Mouse (Mus musculus): Measurements from ENCODE around the gene Supt4a. TPM values are rescaled to one million over a fixed set of nuclear protein-coding genes. Genes with fewer than 3 reads are reported as not detected.
A peak's percentile ranks its signal among the peaks of the same experiment; 100 is the strongest.

The Supt4a gene
- polyA plus RNA-seq (2014; fragmentation: Nextera tagmentation; extraction: Ambion mirVana) = 146 and 151 TPM in 2 replicates

DNA sequence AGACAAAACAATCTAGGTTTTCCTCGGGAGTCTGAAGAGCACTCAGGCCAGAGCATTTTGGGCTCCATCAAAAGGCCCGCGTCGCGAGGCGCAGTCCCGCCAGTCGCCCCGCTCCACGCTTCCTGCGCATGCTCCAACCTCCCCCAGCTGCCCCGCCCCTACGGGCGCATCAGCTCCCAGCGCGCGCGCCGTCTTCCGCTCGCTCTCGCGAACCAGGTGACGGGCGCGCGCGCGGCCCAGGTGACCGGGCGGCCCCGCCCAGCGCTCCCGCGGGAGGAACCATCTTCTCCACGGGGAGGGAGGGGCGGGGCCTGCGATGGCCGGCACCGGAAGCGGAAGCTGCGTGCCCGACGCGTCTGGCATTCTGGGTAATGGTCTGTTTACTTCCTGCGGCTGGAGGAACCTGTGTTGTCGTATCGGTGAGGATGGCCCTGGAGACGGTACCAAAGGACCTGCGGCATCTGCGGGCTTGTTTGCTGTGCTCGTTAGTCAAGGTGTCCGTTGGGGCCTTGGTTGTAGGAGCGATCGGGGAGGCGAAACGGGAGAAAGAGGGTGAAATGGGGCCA, at the start of gene Supt4a:
Gene Supt4a, plus strand, starts transcription at position 378 of the 566 bp plus-strand sequence.
- no peaks in the 10 kb centered on the region for H3K9me3 ChIP-seq (ENCODE audit: control insufficient read depth, low read length)
- peak within 1 kb of the TSS; percentile 94 for H3K4me3 ChIP-seq (ENCODE audit: low read depth, low read length)
- peak within 1 kb of the TSS; percentile 86 for H3K9ac ChIP-seq (ENCODE audit: low read length)
- peaks cover 29% of the 10 kb centered on the region for H3K36me3 ChIP-seq (ENCODE audit: control insufficient read depth, insufficient read depth, low read length)
- no peaks in the 10 kb centered on the region for H3K27me3 ChIP-seq (replicated peaks; ENCODE audit: control insufficient read depth, insufficient read depth, low read length)
- under 1% methylated on average over 57 of the region's 57 CpGs for WGBS
- ATAC-seq (replicated peaks; ENCODE audit: low FRiP score, low TSS enrichment, low read depth) (peak; percentile 93), DNase-seq (ENCODE audit: low spot score) (peak; percentile 97)
- H3K4me1 ChIP-seq (replicated peaks; ENCODE audit: control insufficient read depth, insufficient read depth, low read length) = peaks cover 9% of the 10 kb centered on the region
- peak within 1 kb of the TSS; percentile 87 for H3K27ac ChIP-seq (ENCODE audit: low read depth)
- H3K4me2 ChIP-seq (ENCODE audit: low read length) = peak within 1 kb of the TSS; percentile 92

GRCm38 (mm10) chr11:87688478-87689203, 48.7 kb upstream of the Supt4a start:
- Histone ChIP-seq H3K27me3 (replicated peaks; ENCODE audit: control insufficient read depth, insufficient read depth, low read length) (no peaks in the 10 kb centered on the region), H3K4me2 (ENCODE audit: low read length) (peak overlapping the region; percentile 3; the same call in 1 of the 2 replicates), H3K4me3 (ENCODE audit: low read depth, low read length) (no peak overlapping the region), H3K9me3 (ENCODE audit: control insufficient read depth, low read length) (no peaks in the 10 kb centered on the region), H3K9ac (ENCODE audit: low read length) (no peak overlapping the region), H3K36me3 (ENCODE audit: control insufficient read depth, insufficient read depth, low read length) (no peaks in the 10 kb centered on the region), H3K4me1 (replicated peaks; ENCODE audit: control insufficient read depth, insufficient read depth, low read length) (peaks cover 18% of the 10 kb centered on the region), H3K27ac (ENCODE audit: low read depth) (peak overlapping the region; percentile 11)
- DNase-seq (ENCODE audit: low spot score) = no peak
- ATAC-seq (replicated peaks; ENCODE audit: low FRiP score, low TSS enrichment, low read depth) = no peak
- 67% methylated on average over 11 of the region's 11 CpGs for WGBS

DNA sequence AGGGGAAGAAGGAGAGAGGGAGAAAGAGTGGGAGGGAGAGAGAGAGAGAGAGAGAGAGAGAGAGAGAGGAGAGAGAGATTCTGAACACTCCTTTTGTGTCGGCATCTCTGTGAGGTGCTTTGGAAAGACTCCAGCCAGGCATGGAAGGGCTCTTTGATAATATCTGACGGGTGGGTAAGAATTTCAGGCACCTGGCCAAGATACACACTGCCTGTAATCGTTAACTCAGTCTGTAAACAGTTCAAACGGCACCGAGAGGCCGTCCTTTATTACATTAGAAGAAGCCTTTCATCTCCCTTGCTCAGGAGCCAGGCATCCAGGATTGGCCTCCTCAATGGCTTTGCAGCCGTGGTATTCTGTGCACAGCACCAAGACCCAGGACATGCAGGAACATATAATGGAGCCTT, 47.9 kb upstream of the Supt4a start:
- Histone ChIP-seq H3K4me2 (ENCODE audit: low read length) (peak overlapping the region; percentile 3), H3K4me1 (replicated peaks; ENCODE audit: control insufficient read depth, insufficient read depth, low read length) (peaks cover 18% of the 10 kb centered on the region), H3K36me3 (ENCODE audit: control insufficient read depth, insufficient read depth, low read length) (no peaks in the 10 kb centered on the region), H3K9ac (ENCODE audit: low read length) (no peak overlapping the region), H3K27ac (ENCODE audit: low read depth) (peak overlapping the region; percentile 11), H3K27me3 (replicated peaks; ENCODE audit: control insufficient read depth, insufficient read depth, low read length) (no peaks in the 10 kb centered on the region), H3K4me3 (ENCODE audit: low read depth, low read length) (no peak overlapping the region), H3K9me3 (ENCODE audit: control insufficient read depth, low read length) (no peaks in the 10 kb centered on the region)
- DNase-seq (ENCODE audit: low spot score) = peak; percentile 74
- peak; percentile 81 for ATAC-seq (replicated peaks; ENCODE audit: low FRiP score, low TSS enrichment, low read depth)
- 1% methylated on average over 7 of the region's 7 CpGs for WGBS

DNA sequence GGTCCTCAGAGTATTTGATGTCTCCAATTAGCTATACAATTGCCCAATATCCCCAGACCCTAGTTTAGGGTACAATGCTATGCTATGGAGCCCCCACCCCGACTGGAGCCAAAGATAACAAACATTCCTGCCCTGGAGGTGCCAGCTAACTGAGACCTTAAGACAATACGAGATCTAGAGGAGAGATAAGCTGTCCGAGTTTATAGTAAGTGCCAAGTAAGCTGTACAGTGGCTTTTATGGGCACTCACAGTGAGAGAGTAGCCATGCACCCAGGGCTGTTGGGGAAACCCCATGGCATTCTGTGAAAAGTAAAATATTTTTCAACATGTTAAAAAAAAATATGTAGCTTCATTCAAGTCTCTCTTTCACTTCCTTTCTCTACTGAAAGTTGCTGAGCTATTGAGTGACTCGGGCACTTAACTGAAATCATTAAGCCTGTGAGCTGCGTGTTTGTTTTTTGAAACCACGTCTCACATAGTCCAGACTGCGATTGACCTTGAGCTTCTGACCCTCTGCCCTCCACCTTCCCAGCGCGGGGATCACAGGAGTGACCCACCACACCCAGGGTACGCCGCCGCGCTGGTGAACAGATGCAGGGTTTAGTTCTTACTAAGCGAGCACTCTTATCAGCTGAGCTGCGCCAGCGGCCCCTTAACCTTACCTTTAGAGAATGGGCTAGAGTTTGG, 47.2 kb upstream of the Supt4a start:
- Histone ChIP-seq H3K36me3 (ENCODE audit: control insufficient read depth, insufficient read depth, low read length) (no peaks in the 10 kb centered on the region), H3K9ac (ENCODE audit: low read length) (no peak overlapping the region), H3K9me3 (ENCODE audit: control insufficient read depth, low read length) (no peaks in the 10 kb centered on the region), H3K4me3 (ENCODE audit: low read depth, low read length) (no peak overlapping the region), H3K27me3 (replicated peaks; ENCODE audit: control insufficient read depth, insufficient read depth, low read length) (no peaks in the 10 kb centered on the region), H3K27ac (ENCODE audit: low read depth) (peak overlapping the region; percentile 11), H3K4me1 (replicated peaks; ENCODE audit: control insufficient read depth, insufficient read depth, low read length) (peaks cover 18% of the 10 kb centered on the region), H3K4me2 (ENCODE audit: low read length) (peak overlapping the region; percentile 3)
- 47% methylated on average over 16 of the region's 16 CpGs for WGBS
- ATAC-seq (replicated peaks; ENCODE audit: low FRiP score, low TSS enrichment, low read depth) (peak; percentile 3; the same call in 1 of the 2 replicates), DNase-seq (ENCODE audit: low spot score) (no peak)

- WGBS = 50% methylated on average over 14 of the region's 14 CpGs
- Histone ChIP-seq H3K9ac (ENCODE audit: low read length) (no peak overlapping the region), H3K9me3 (ENCODE audit: control insufficient read depth, low read length) (no peaks in the 10 kb centered on the region), H3K27ac (ENCODE audit: low read depth) (0 out of 2 replicates have a peak overlapping the region, but pooled peaks have one; percentile 1), H3K4me1 (replicated peaks; ENCODE audit: control insufficient read depth, insufficient read depth, low read length) (no peaks in the 10 kb centered on the region), H3K4me3 (ENCODE audit: low read depth, low read length) (no peak overlapping the region), H3K36me3 (ENCODE audit: control insufficient read depth, insufficient read depth, low read length) (no peaks in the 10 kb centered on the region), H3K4me2 (ENCODE audit: low read length) (no peak overlapping the region), H3K27me3 (replicated peaks; ENCODE audit: control insufficient read depth, insufficient read depth, low read length) (no peaks in the 10 kb centered on the region)
- DNase-seq (ENCODE audit: low spot score) (no peak), ATAC-seq (replicated peaks; ENCODE audit: low FRiP score, low TSS enrichment, low read depth) (peak; percentile 93)
Measured at GRCm38 (mm10) chr11:87697131-87697682, 40.1 kb upstream of the Supt4a start.

- H3K36me3 ChIP-seq (ENCODE audit: control insufficient read depth, insufficient read depth, low read length) = no peaks in the 10 kb centered on the region
- no peak overlapping the region for H3K27ac ChIP-seq (ENCODE audit: low read depth)
- no peak for ATAC-seq (replicated peaks; ENCODE audit: low FRiP score, low TSS enrichment, low read depth)
- no peak overlapping the region for H3K4me3 ChIP-seq (ENCODE audit: low read depth, low read length)
- H3K4me2 ChIP-seq (ENCODE audit: low read length) = no peak overlapping the region
- WGBS = 81% methylated on average over 4 of the region's 4 CpGs
- no peaks in the 10 kb centered on the region for H3K4me1 ChIP-seq (replicated peaks; ENCODE audit: control insufficient read depth, insufficient read depth, low read length)
- no peaks in the 10 kb centered on the region for H3K9me3 ChIP-seq (ENCODE audit: control insufficient read depth, low read length)
- DNase-seq (ENCODE audit: low spot score) = no peak
- no peaks in the 10 kb centered on the region for H3K27me3 ChIP-seq (replicated peaks; ENCODE audit: control insufficient read depth, insufficient read depth, low read length)
- no peak overlapping the region for H3K9ac ChIP-seq (ENCODE audit: low read length)
Measured at GRCm38 (mm10) chr11:87698126-87698525, 39.2 kb upstream of the Supt4a start.

DNA sequence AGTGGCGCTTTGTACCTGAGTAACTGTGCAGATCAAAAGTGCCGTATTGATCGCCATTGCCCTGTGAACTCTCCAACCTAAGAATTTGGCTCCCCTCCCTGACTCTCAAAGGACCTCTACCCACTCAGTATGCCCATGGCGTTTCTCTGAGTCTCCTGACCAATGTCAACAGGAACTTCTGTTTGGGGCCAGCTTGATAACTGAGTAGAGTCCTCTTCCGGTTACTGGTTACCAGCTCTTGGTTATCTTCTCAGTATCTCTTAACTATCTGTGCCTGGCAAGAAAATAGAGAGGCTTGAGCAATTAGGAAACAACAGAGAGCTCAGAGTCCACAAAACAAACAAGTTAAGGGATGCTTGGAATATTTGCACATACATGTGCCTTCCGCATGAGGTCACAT, 36.2 kb upstream of the Supt4a start:
- H3K4me1 ChIP-seq (replicated peaks; ENCODE audit: control insufficient read depth, insufficient read depth, low read length) = no peaks in the 10 kb centered on the region
- H3K9me3 ChIP-seq (ENCODE audit: control insufficient read depth, low read length) = no peaks in the 10 kb centered on the region
- no peak for ATAC-seq (replicated peaks; ENCODE audit: low FRiP score, low TSS enrichment, low read depth)
- no peak overlapping the region for H3K27ac ChIP-seq (ENCODE audit: low read depth)
- no peaks in the 10 kb centered on the region for H3K36me3 ChIP-seq (ENCODE audit: control insufficient read depth, insufficient read depth, low read length)
- DNase-seq (ENCODE audit: low spot score) = no peak
- H3K4me3 ChIP-seq (ENCODE audit: low read depth, low read length) = no peak overlapping the region
- WGBS = 78% methylated on average over 6 of the region's 6 CpGs
- H3K4me2 ChIP-seq (ENCODE audit: low read length) = no peak overlapping the region
- H3K9ac ChIP-seq (ENCODE audit: low read length) = no peak overlapping the region
- H3K27me3 ChIP-seq (replicated peaks; ENCODE audit: control insufficient read depth, insufficient read depth, low read length) = no peaks in the 10 kb centered on the region

- ATAC-seq (replicated peaks; ENCODE audit: low FRiP score, low TSS enrichment, low read depth) (no peak), DNase-seq (ENCODE audit: low spot score) (no peak)
- Histone ChIP-seq H3K9ac (ENCODE audit: low read length) (no peak overlapping the region), H3K27me3 (replicated peaks; ENCODE audit: control insufficient read depth, insufficient read depth, low read length) (no peaks in the 10 kb centered on the region), H3K4me3 (ENCODE audit: low read depth, low read length) (no peak overlapping the region), H3K4me1 (replicated peaks; ENCODE audit: control insufficient read depth, insufficient read depth, low read length) (no peaks in the 10 kb centered on the region), H3K9me3 (ENCODE audit: control insufficient read depth, low read length) (no peaks in the 10 kb centered on the region), H3K36me3 (ENCODE audit: control insufficient read depth, insufficient read depth, low read length) (no peaks in the 10 kb centered on the region), H3K27ac (ENCODE audit: low read depth) (no peak overlapping the region), H3K4me2 (ENCODE audit: low read length) (no peak overlapping the region)
- 72% methylated on average over 14 of the region's 14 CpGs for WGBS
Measured at GRCm38 (mm10) chr11:87701877-87702620, 35.3 kb upstream of the Supt4a start.
